Comparison of ENCODE assay signal across 8 mouse cellular contexts in the genomic region with DNA sequence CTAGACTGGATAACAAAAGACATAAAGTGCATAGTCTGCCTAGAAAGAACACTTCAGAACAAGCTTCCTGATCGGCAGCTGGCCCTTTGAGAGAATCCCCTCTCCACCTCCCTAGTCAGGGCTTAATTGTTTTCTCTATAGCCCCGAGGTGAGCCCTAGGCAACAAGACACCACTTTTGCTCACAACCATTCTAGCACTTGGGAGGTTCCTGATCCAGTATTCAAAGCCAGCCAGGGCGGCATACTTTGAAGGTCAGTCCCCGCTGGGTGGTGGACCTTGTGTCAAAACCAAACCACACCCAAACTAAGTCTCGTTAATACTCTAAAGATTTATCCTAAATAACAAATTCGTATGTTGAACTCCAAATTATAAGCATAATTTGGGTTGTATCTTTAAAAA. TPM values are rescaled to one million over a fixed set of nuclear protein-coding genes. Genes with fewer than 3 reads are reported as not detected.
DNase-seq lines count a peak whose midpoint lies in the region; ATAC-seq and TF ChIP-seq lines count a peak whose summit lies in the region.

No protein-coding gene starts in this region.

- peaks cover 4% of the 10 kb centered on the region; the same call in 1 of the 2 replicates for H3K4me1 ChIP-seq in kidney, postnatal 0 days (replicated peaks; ENCODE audit: insufficient read depth, low read length)
- H3K4me1 ChIP-seq in embryonic facial prominence, embryonic 10.5 days = peaks cover 49% of the 10 kb centered on the region
- peaks cover 7% of the 10 kb centered on the region; the same call in 1 of the 2 replicates for H3K4me1 ChIP-seq in intestine, embryonic 15.5 days (replicated peaks)
- H3K4me1 ChIP-seq in neural tube, embryonic 11.5 days (ENCODE audit: control insufficient read depth, insufficient read depth, low read length) = peaks cover 6% of the 10 kb centered on the region; the same call in 1 of the 2 replicates

- peak overlapping the region; percentile 78 for H3K4me3 ChIP-seq in kidney, postnatal 0 days (replicated peaks; ENCODE audit: low read depth, low read length)
- H3K4me3 ChIP-seq in embryonic facial prominence, embryonic 10.5 days = peak overlapping the region; percentile 77
- H3K4me3 ChIP-seq in intestine, embryonic 15.5 days (replicated peaks) = peak overlapping the region; percentile 72
- peak overlapping the region; percentile 61 for H3K4me3 ChIP-seq in neural tube, embryonic 11.5 days (ENCODE audit: low read depth, low read length)

- no peak; the same call in 1 of the 2 replicates for ATAC-seq in kidney, postnatal 0 days (replicated peaks; ENCODE audit: low FRiP score, low read depth)
- ATAC-seq in intestine, embryonic 15.5 days = 0 out of 2 replicates have a peak, but pooled peaks have one; percentile 20
- no peak for ATAC-seq in neural tube, embryonic 11.5 days (ENCODE audit: insufficient read depth, low FRiP score, low TSS enrichment)

- peak overlapping the region; percentile 79 for H3K4me2 ChIP-seq in kidney, postnatal 0 days (ENCODE audit: low read length)
- peak overlapping the region; percentile 73 for H3K4me2 ChIP-seq in intestine, embryonic 15.5 days (replicated peaks)
- peak overlapping the region; percentile 76 for H3K4me2 ChIP-seq in neural tube, embryonic 11.5 days (ENCODE audit: low read depth)

- no peak for TF ChIP-seq CTCF in kidney, postnatal 0 days (IDR thresholded peaks at IDR 0.05; ENCODE audit: low read depth)

- H3K9me3 ChIP-seq in kidney, postnatal 0 days (replicated peaks; ENCODE audit: low read length) = no peaks in the 10 kb centered on the region
- no peaks in the 10 kb centered on the region for H3K9me3 ChIP-seq in embryonic facial prominence, embryonic 10.5 days
- H3K9me3 ChIP-seq in intestine, embryonic 15.5 days = no peaks in the 10 kb centered on the region
- no peaks in the 10 kb centered on the region for H3K9me3 ChIP-seq in neural tube, embryonic 11.5 days (ENCODE audit: control insufficient read depth, low read length)

- H3K27ac ChIP-seq in kidney, postnatal 0 days = no peak overlapping the region
- peak overlapping the region; percentile 96 for H3K27ac ChIP-seq in embryonic facial prominence, embryonic 10.5 days (replicated peaks)
- H3K27ac ChIP-seq in intestine, embryonic 15.5 days = no peak overlapping the region
- H3K27ac ChIP-seq in neural tube, embryonic 11.5 days (ENCODE audit: low read depth, low read length) = no peak overlapping the region

- no peaks in the 10 kb centered on the region for H3K36me3 ChIP-seq in kidney, postnatal 0 days (ENCODE audit: insufficient read depth, low read length)
- no peaks in the 10 kb centered on the region; the same call in 1 of the 2 replicates for H3K36me3 ChIP-seq in embryonic facial prominence, embryonic 10.5 days (replicated peaks)
- no peaks in the 10 kb centered on the region for H3K36me3 ChIP-seq in intestine, embryonic 15.5 days
- no peaks in the 10 kb centered on the region for H3K36me3 ChIP-seq in neural tube, embryonic 11.5 days (ENCODE audit: control insufficient read depth, insufficient read depth, low read length)

- H3K9ac ChIP-seq in kidney, postnatal 0 days (ENCODE audit: low read depth, low read length) = no peak overlapping the region
- H3K9ac ChIP-seq in intestine, embryonic 15.5 days = peak overlapping the region; percentile 15; the same call in 1 of the 2 replicates
- peak overlapping the region; percentile 80; the same call in 1 of the 2 replicates for H3K9ac ChIP-seq in neural tube, embryonic 11.5 days (ENCODE audit: low read length)

- no peaks in the 10 kb centered on the region for H3K27me3 ChIP-seq in kidney, postnatal 0 days (ENCODE audit: insufficient read depth, low read length)
- no peaks in the 10 kb centered on the region for H3K27me3 ChIP-seq in embryonic facial prominence, embryonic 10.5 days (replicated peaks; ENCODE audit: low read depth, poor library complexity, severe bottlenecking)
- no peaks in the 10 kb centered on the region for H3K27me3 ChIP-seq in intestine, embryonic 15.5 days (replicated peaks)
- H3K27me3 ChIP-seq in neural tube, embryonic 11.5 days (ENCODE audit: control insufficient read depth, insufficient read depth, low read length) = no peaks in the 10 kb centered on the region

- DNase-seq in kidney, postnatal 0 days (ENCODE audit: low spot score) = no peak
- DNase-seq in kidney, postnatal 4 days = no peak
- DNase-seq in embryonic facial prominence, embryonic 10.5 days (ENCODE audit: low spot score) = no peak
- DNase-seq in neural tube, embryonic 11.5 days (ENCODE audit: low spot score) = no peak
- DNase-seq in thymus, postnatal 36 days = no peak
- no peak for DNase-seq in thymus, adult 18-20 months
- DNase-seq in urinary bladder, postnatal 36 days (ENCODE audit: low spot score in 2 of 2) = no peak

- WGBS in kidney, postnatal 0 days = 15% methylated on average over 6 of the region's 6 CpGs
- 21% methylated on average over 6 of the region's 6 CpGs for WGBS in embryonic facial prominence, embryonic 10.5 days
- WGBS in intestine, embryonic 15.5 days = 23% methylated on average over 6 of the region's 6 CpGs
- 16% methylated on average over 6 of the region's 6 CpGs for WGBS in neural tube, embryonic 11.5 days

RNA-seq across cellular contexts. Expression of a gene that starts 38.6 kb away (rescaled TPM):
- 6.9 and 8.7 TPM in 2 replicates for polyA plus RNA-seq in kidney, postnatal 0 days (2015; fragmentation: Nextera tagmentation; extraction: Ambion mirVana)
- 3.0 and 3.9 TPM in 2 replicates for polyA plus RNA-seq in embryonic facial prominence, embryonic 10.5 days (2016; fragmentation: Nextera tagmentation; extraction: Ambion mirVana)
- polyA plus RNA-seq in intestine, embryonic 15.5 days (2015; fragmentation: Nextera tagmentation; extraction: Ambion mirVana) = 0.74 and 0.75 TPM in 2 replicates
- polyA plus RNA-seq in neural tube, embryonic 11.5 days (2014; fragmentation: Nextera tagmentation; extraction: Ambion mirVana) = 1.6 and 2.3 TPM in 2 replicates

RNA-seq across cellular contexts. Expression of a gene that starts 39.1 kb away (rescaled TPM):
- 61.0 and 64.9 TPM in 2 replicates for polyA plus RNA-seq in kidney, postnatal 0 days (2015; fragmentation: Nextera tagmentation; extraction: Ambion mirVana)
- 54.5 and 62.4 TPM in 2 replicates for polyA plus RNA-seq in embryonic facial prominence, embryonic 10.5 days (2016; fragmentation: Nextera tagmentation; extraction: Ambion mirVana)
- polyA plus RNA-seq in intestine, embryonic 15.5 days (2015; fragmentation: Nextera tagmentation; extraction: Ambion mirVana) = 48.1 and 63.4 TPM in 2 replicates
- polyA plus RNA-seq in neural tube, embryonic 11.5 days (2014; fragmentation: Nextera tagmentation; extraction: Ambion mirVana) = 54.7 and 59.6 TPM in 2 replicates
